Mouse (Mus musculus): Measurements from ENCODE around the gene U2af1. TPM values are rescaled to one million over a fixed set of nuclear protein-coding genes. Genes with fewer than 3 reads are reported as not detected.
"Not testable (repeated sequence)": the region's sequence is repeated elsewhere in the genome, so short reads cannot be mapped to it uniquely, and the experiment has no call there.

U2af1 gene
- total and polyA plus RNA-seq, 3 experiments = 211 to 928 (median 498) TPM

DNA sequence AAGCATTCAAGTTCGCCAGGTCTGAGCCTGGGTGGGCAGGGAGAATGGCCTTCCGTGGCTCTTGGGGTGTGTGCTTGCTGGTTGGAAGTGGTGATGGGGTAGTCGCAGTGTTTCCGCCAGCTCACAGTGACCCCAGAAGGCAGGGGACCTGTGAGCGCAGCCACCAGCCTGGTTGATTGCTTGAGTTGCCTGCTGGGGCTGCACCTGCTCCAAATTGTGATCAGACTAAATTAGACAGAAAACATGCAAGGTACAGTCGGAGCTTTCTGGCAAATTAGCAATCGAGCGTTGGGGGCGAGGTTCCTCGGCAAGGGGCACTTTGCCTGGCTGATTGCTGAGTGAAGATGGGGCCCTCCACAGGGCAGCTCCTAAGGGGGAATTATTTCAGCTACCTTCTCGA is 39.7 kb upstream of the U2af1 start:
- no peak for DNase-seq (ENCODE audit: low read depth, low spot score)
- Histone ChIP-seq H3K36me3 (ENCODE audit: control insufficient read depth in 1 of 2, insufficient read depth in 2 of 2, low read length in 2 of 2) (no peaks in the 10 kb centered on the region), H3K27me3 (ENCODE audit: control insufficient read depth in 1 of 2, insufficient read depth in 2 of 2, low read length in 2 of 2) (no peaks in the 10 kb centered on the region), H3K9ac (ENCODE audit: control insufficient read depth, low read depth, low read length, poor library complexity, severe bottlenecking) (no peak overlapping the region), H3K4me1 (ENCODE audit: control insufficient read depth in 1 of 2, insufficient read depth in 2 of 2, low read length in 2 of 2) (no peaks in the 10 kb centered on the region), H3K4me3 (ENCODE audit: control insufficient read depth in 1 of 2, insufficient read depth in 1 of 2, low read depth in 2 of 2, low read length in 2 of 2) (no peak overlapping the region), H3K79me2 (ENCODE audit: control insufficient read depth, insufficient read depth, low read length, poor library complexity) (no peaks in the 10 kb centered on the region), H3K27ac (ENCODE audit: control insufficient read depth, low read depth, low read length) (no peak overlapping the region), H3K9me3 (replicated peaks; ENCODE audit: insufficient read depth, low read length) (no peaks in the 10 kb centered on the region)
- no peak for TF ChIP-seq EP300 (IDR thresholded peaks at IDR 0.05; ENCODE audit: low read depth in 1 of 2, low read length in 2 of 2)
- TF ChIP-seq CTCF (IDR thresholded peaks at IDR 0.05 in 2 of 3, conservative IDR thresholded peaks at IDR 0.05 in 1 of 3; ENCODE audit: control insufficient read depth in 1 of 3, insufficient read depth in 1 of 3, low read depth in 2 of 3, low read length in 3 of 3, poor library complexity in 1 of 3, severe bottlenecking in 1 of 3) = no peak
- no peak for TF ChIP-seq E2F4 (IDR thresholded peaks at IDR 0.05; ENCODE audit: borderline replicate concordance, low read depth, low read length)
- no peak for TF ChIP-seq ELF1 (IDR thresholded peaks at IDR 0.05; ENCODE audit: low read depth, low read length)
- no peak for TF ChIP-seq GATA1 (IDR thresholded peaks at IDR 0.05; ENCODE audit: low read depth, low read length)
- no peak for TF ChIP-seq CHD1 (IDR thresholded peaks at IDR 0.05; ENCODE audit: low read depth, low read length)
- no peak for TF ChIP-seq KAT2A (conservative IDR thresholded peaks at IDR 0.05; ENCODE audit: low read depth, low read length)
- no peak for TF ChIP-seq TCF12 (IDR thresholded peaks at IDR 0.05; ENCODE audit: low read depth, low read length)
- no peak for TF ChIP-seq MYB (IDR thresholded peaks at IDR 0.05; ENCODE audit: low read depth, low read length)
- TF ChIP-seq SIN3A (IDR thresholded peaks at IDR 0.05; ENCODE audit: low read length) = no peak
- TF ChIP-seq RCOR1 (IDR thresholded peaks at IDR 0.05; ENCODE audit: low read depth, low read length) = no peak
- TF ChIP-seq JUND (IDR thresholded peaks at IDR 0.05; ENCODE audit: low read depth, low read length) = no peak
- TF ChIP-seq CHD2 (IDR thresholded peaks at IDR 0.05; ENCODE audit: low read length) = no peak
- TF ChIP-seq SMC3 (IDR thresholded peaks at IDR 0.05; ENCODE audit: low read depth, low read length) = no peak
- no peak for TF ChIP-seq USF1 (IDR thresholded peaks at IDR 0.05; ENCODE audit: low read depth, low read length)
- no peak for TF ChIP-seq ZMIZ1 (IDR thresholded peaks at IDR 0.05; ENCODE audit: low read depth, low read length)
- no peak for TF ChIP-seq ZKSCAN1 (IDR thresholded peaks at IDR 0.05; ENCODE audit: low read depth, low read length)
- no peak for TF ChIP-seq POLR2AphosphoS2 (IDR thresholded peaks at IDR 0.05; ENCODE audit: low read length)

GRCm38 (mm10) chr17:31695356-31695755 is 36.7 kb upstream of the U2af1 start:
- not testable (repeated sequence) for H3K79me2 ChIP-seq (ENCODE audit: control insufficient read depth, insufficient read depth, low read length, poor library complexity); H3K9ac ChIP-seq (ENCODE audit: control insufficient read depth, low read depth, low read length, poor library complexity, severe bottlenecking); H3K27ac ChIP-seq (ENCODE audit: control insufficient read depth, low read depth, low read length); H3K27me3 ChIP-seq (ENCODE audit: control insufficient read depth in 1 of 2, insufficient read depth in 2 of 2, low read length in 2 of 2); H3K9me3 ChIP-seq (replicated peaks; ENCODE audit: insufficient read depth, low read length); H3K36me3 ChIP-seq (ENCODE audit: control insufficient read depth in 1 of 2, insufficient read depth in 2 of 2, low read length in 2 of 2); H3K4me1 ChIP-seq (ENCODE audit: control insufficient read depth in 1 of 2, insufficient read depth in 2 of 2, low read length in 2 of 2); H3K4me3 ChIP-seq (ENCODE audit: control insufficient read depth in 1 of 2, insufficient read depth in 1 of 2, low read depth in 2 of 2, low read length in 2 of 2); DNase-seq (ENCODE audit: low read depth, low spot score)

Data from MEL (cell line).